Mouse (Mus musculus): ENCODE measurements around the gene Pdxp. TPM values are rescaled to one million over a fixed set of nuclear protein-coding genes. Genes with fewer than 3 reads are reported as not detected.

The Pdxp gene
- 5.4 and 5.6 TPM in 2 replicates for polyA plus RNA-seq (2015; fragmentation: Nextera tagmentation; extraction: Ambion mirVana)

GRCm38 (mm10) chr15:78913632-78914090, at the start of gene Pdxp:
TSS of gene Pdxp (plus strand) at chr15:78913919.
- under 1% methylated on average over 51 of the region's 51 CpGs for WGBS (ENCODE audit: insufficient replicate concordance)
- Histone ChIP-seq H3K4me2 (peak within 1 kb of the TSS; percentile 100), H3K9ac (peak within 1 kb of the TSS; percentile 69), H3K9me3 (replicated peaks) (no peaks in the 10 kb centered on the region), H3K4me1 (replicated peaks) (peaks cover 54% of the 10 kb centered on the region), H3K36me3 (replicated peaks) (peaks cover 35% of the 10 kb centered on the region), H3K4me3 (replicated peaks) (peak within 1 kb of the TSS; percentile 68), H3K27ac (replicated peaks) (peak within 1 kb of the TSS; percentile 70), H3K27me3 (0 out of 2 replicates have a peak, but pooled peaks cover 6% of the 10 kb centered on the region)
- ATAC-seq (ENCODE audit: insufficient read depth): peak; percentile 88

- Histone ChIP-seq H3K4me1 (replicated peaks) (peaks cover 13% of the 10 kb centered on the region; the same call in 1 of the 2 replicates), H3K4me2 (no peak overlapping the region), H3K27me3 (peaks cover 11% of the 10 kb centered on the region), H3K27ac (replicated peaks) (no peak overlapping the region), H3K9me3 (replicated peaks) (no peaks in the 10 kb centered on the region), H3K4me3 (replicated peaks) (no peak overlapping the region), H3K36me3 (replicated peaks) (no peaks in the 10 kb centered on the region), H3K9ac (no peak overlapping the region)
- no peak for ATAC-seq (ENCODE audit: insufficient read depth)
- 54% methylated on average over 9 of the region's 9 CpGs for WGBS (ENCODE audit: insufficient replicate concordance)
Measured at GRCm38 (mm10) chr15:78868398-78868797, 45.3 kb upstream of the Pdxp start.

- ATAC-seq (ENCODE audit: insufficient read depth): no peak
- Histone ChIP-seq H3K9ac (no peak overlapping the region), H3K9me3 (replicated peaks) (no peaks in the 10 kb centered on the region), H3K27me3 (peaks cover 6% of the 10 kb centered on the region), H3K36me3 (replicated peaks) (no peaks in the 10 kb centered on the region), H3K4me3 (replicated peaks) (no peak overlapping the region), H3K27ac (replicated peaks) (no peak overlapping the region), H3K4me2 (no peak overlapping the region), H3K4me1 (replicated peaks) (peaks cover 9% of the 10 kb centered on the region; the same call in 1 of the 2 replicates)
- WGBS (ENCODE audit: insufficient replicate concordance): 74% methylated on average over 7 of the region's 7 CpGs
Measured at GRCm38 (mm10) chr15:78868826-78869233, 44.9 kb upstream of the Pdxp start.

GRCm38 (mm10) chr15:78869775-78870174, 43.9 kb upstream of the Pdxp start:
- Histone ChIP-seq H3K36me3 (replicated peaks) (no peaks in the 10 kb centered on the region), H3K9ac (no peak overlapping the region), H3K27ac (replicated peaks) (no peak overlapping the region), H3K9me3 (replicated peaks) (no peaks in the 10 kb centered on the region), H3K4me3 (replicated peaks) (no peak overlapping the region), H3K4me1 (replicated peaks) (peaks cover 8% of the 10 kb centered on the region; the same call in 1 of the 2 replicates), H3K27me3 (peaks cover 4% of the 10 kb centered on the region; the same call in 1 of the 2 replicates), H3K4me2 (no peak overlapping the region)
- 11% methylated on average over 6 of the region's 6 CpGs for WGBS (ENCODE audit: insufficient replicate concordance)
- ATAC-seq (ENCODE audit: insufficient read depth): no peak

- no peak for ATAC-seq (ENCODE audit: insufficient read depth)
- 48% methylated on average over 5 of the region's 5 CpGs for WGBS (ENCODE audit: insufficient replicate concordance)
- H3K9me3 ChIP-seq (replicated peaks): no peaks in the 10 kb centered on the region
- no peak overlapping the region for H3K4me2 ChIP-seq
- peaks cover 29% of the 10 kb centered on the region for H3K4me1 ChIP-seq (replicated peaks)
- H3K9ac ChIP-seq: no peak overlapping the region
- H3K4me3 ChIP-seq (replicated peaks): no peak overlapping the region
- no peaks in the 10 kb centered on the region for H3K36me3 ChIP-seq (replicated peaks)
- no peaks in the 10 kb centered on the region for H3K27me3 ChIP-seq
- H3K27ac ChIP-seq (replicated peaks): no peak overlapping the region
Measured at GRCm38 (mm10) chr15:78872021-78872608, 41.6 kb upstream of the Pdxp start.

GRCm38 (mm10) chr15:78873803-78874435, 39.8 kb upstream of the Pdxp start:
- H3K27me3 ChIP-seq: no peaks in the 10 kb centered on the region
- WGBS (ENCODE audit: insufficient replicate concordance): 65% methylated on average over 13 of the region's 13 CpGs
- H3K36me3 ChIP-seq (replicated peaks): no peaks in the 10 kb centered on the region
- H3K4me2 ChIP-seq: no peak overlapping the region
- peaks cover 35% of the 10 kb centered on the region for H3K4me1 ChIP-seq (replicated peaks)
- H3K27ac ChIP-seq (replicated peaks): no peak overlapping the region
- no peak overlapping the region for H3K9ac ChIP-seq
- no peak overlapping the region for H3K4me3 ChIP-seq (replicated peaks)
- no peak for ATAC-seq (ENCODE audit: insufficient read depth)
- H3K9me3 ChIP-seq (replicated peaks): no peaks in the 10 kb centered on the region

GRCm38 (mm10) chr15:78874989-78875388, 38.7 kb upstream of the Pdxp start:
- no peaks in the 10 kb centered on the region for H3K9me3 ChIP-seq (replicated peaks)
- H3K9ac ChIP-seq: no peak overlapping the region
- 74% methylated on average over 8 of the region's 8 CpGs for WGBS (ENCODE audit: insufficient replicate concordance)
- no peaks in the 10 kb centered on the region; the same call in 1 of the 2 replicates for H3K36me3 ChIP-seq (replicated peaks)
- no peak overlapping the region for H3K4me3 ChIP-seq (replicated peaks)
- peaks cover 45% of the 10 kb centered on the region for H3K4me1 ChIP-seq (replicated peaks)
- no peak overlapping the region for H3K27ac ChIP-seq (replicated peaks)
- H3K4me2 ChIP-seq: no peak overlapping the region
- ATAC-seq (ENCODE audit: insufficient read depth): no peak
- no peaks in the 10 kb centered on the region for H3K27me3 ChIP-seq

- peaks cover 2% of the 10 kb centered on the region; the same call in 1 of the 2 replicates for H3K36me3 ChIP-seq (replicated peaks)
- peak overlapping the region; percentile 96 for H3K27ac ChIP-seq (replicated peaks)
- H3K4me1 ChIP-seq (replicated peaks): peaks cover 47% of the 10 kb centered on the region
Measured at GRCm38 (mm10) chr15:78875537-78875936, 38.2 kb upstream of the Pdxp start.

GRCm38 (mm10) chr15:78876258-78876696, 37.4 kb upstream of the Pdxp start:
- Histone ChIP-seq H3K27ac (replicated peaks) (peak overlapping the region; percentile 96), H3K36me3 (replicated peaks) (peaks cover 10% of the 10 kb centered on the region), H3K4me1 (replicated peaks) (peaks cover 51% of the 10 kb centered on the region), H3K9ac (peak overlapping the region; percentile 82), H3K4me3 (replicated peaks) (peak overlapping the region; percentile 92), H3K9me3 (replicated peaks) (no peaks in the 10 kb centered on the region), H3K27me3 (no peaks in the 10 kb centered on the region), H3K4me2 (peak overlapping the region; percentile 86)
- under 1% methylated on average over 17 of the region's 17 CpGs for WGBS (ENCODE audit: insufficient replicate concordance)
- ATAC-seq (ENCODE audit: insufficient read depth): peak; percentile 13; the same call in 1 of the 2 replicates

More at GRCm38 (mm10) chr15:78875537-78875936, 38.2 kb upstream of the Pdxp start:
- 81% methylated on average over 5 of the region's 5 CpGs for WGBS (ENCODE audit: insufficient replicate concordance)
- H3K27me3 ChIP-seq: no peaks in the 10 kb centered on the region
- peak overlapping the region; percentile 86; the same call in 1 of the 2 replicates for H3K4me2 ChIP-seq
- no peak overlapping the region for H3K9ac ChIP-seq
- ATAC-seq (ENCODE audit: insufficient read depth): no peak
- no peak overlapping the region for H3K4me3 ChIP-seq (replicated peaks)
- H3K9me3 ChIP-seq (replicated peaks): no peaks in the 10 kb centered on the region

- peak; percentile 88 for ATAC-seq (ENCODE audit: insufficient read depth)
- WGBS (ENCODE audit: insufficient replicate concordance): under 1% methylated on average over 88 of the region's 95 CpGs
Measured at GRCm38 (mm10) chr15:78876991-78877809, 36.5 kb upstream of the Pdxp start, which contains the start of gene Gga1. TSS of gene Gga1 (plus strand) at chr15:78877190.

More at GRCm38 (mm10) chr15:78876991-78877809, 36.5 kb upstream of the Pdxp start, which contains the start of gene Gga1:
- H3K4me2 ChIP-seq: peak within 1 kb of the TSS; percentile 86
- no peaks in the 10 kb centered on the region for H3K27me3 ChIP-seq
- peak within 1 kb of the TSS; percentile 96 for H3K27ac ChIP-seq (replicated peaks)
- H3K9ac ChIP-seq: peak within 1 kb of the TSS; percentile 82
- peaks cover 51% of the 10 kb centered on the region for H3K4me1 ChIP-seq (replicated peaks)
- H3K9me3 ChIP-seq (replicated peaks): no peaks in the 10 kb centered on the region
- peaks cover 19% of the 10 kb centered on the region for H3K36me3 ChIP-seq (replicated peaks)
- peak within 1 kb of the TSS; percentile 92 for H3K4me3 ChIP-seq (replicated peaks)
